ENCODE assay signal across 14 mouse cellular contexts in genomic region chr9:27813207-27813790, GRCm38 (mm10). TPM values are rescaled to one million over a fixed set of nuclear protein-coding genes. Genes with fewer than 3 reads are reported as not detected.
A peak's percentile ranks its signal among the peaks of the same experiment; 100 is the strongest.
DNase-seq lines count a peak whose midpoint lies in the region; ATAC-seq and TF ChIP-seq lines count a peak whose summit lies in the region.
"Had no signal": no experiment of that assay in that cellular context is flagged by ENCODE, and none has a peak within 500 bp of the region (broad histone marks: within the 10 kb centered on the region; RNA-seq: fewer than 3 reads in every experiment).

No protein-coding gene starts in this region.

- TF ChIP-seq EP300 in heart, adult 2 months (IDR thresholded peaks at IDR 0.05; ENCODE audit: insufficient read depth, low read depth, low read length), result no peak
- TF ChIP-seq EP300 in stomach, postnatal 0 days (optimal IDR thresholded peaks at IDR 0.05), result peak; percentile 77

- H3K4me3 ChIP-seq in heart, adult 2 months, result no peak overlapping the region
- no peak overlapping the region for H3K4me3 ChIP-seq in stomach, postnatal 0 days (ENCODE audit: low read depth, low read length)
- H3K4me3 ChIP-seq: layer of hippocampus, adult 2 months; lung, embryonic 15.5 days had no signal

- peak; percentile 80; the same call in 1 of the 2 replicates for ATAC-seq in stomach, postnatal 0 days (ENCODE audit: low FRiP score, low TSS enrichment)
- ATAC-seq: hindbrain, embryonic 16.5 days; midbrain, embryonic 16.5 days had no signal

- no peaks in the 10 kb centered on the region for H3K79me2 ChIP-seq in heart, adult 2 months (replicated peaks; ENCODE audit: control insufficient read depth, insufficient read depth, low read length)

- no peak for TF ChIP-seq CTCF in heart, adult 2 months (IDR thresholded peaks at IDR 0.05)
- no peak for TF ChIP-seq CTCF in stomach, postnatal 0 days (IDR thresholded peaks at IDR 0.05; ENCODE audit: low read depth)

- 25% methylated on average over 3 of the region's 3 CpGs for WGBS in heart, adult 2 months
- WGBS in stomach, postnatal 0 days, result 11% methylated on average over 3 of the region's 3 CpGs

- no peak for TF ChIP-seq POLR2A in heart, adult 2 months (IDR thresholded peaks at IDR 0.05; ENCODE audit: insufficient read depth, low read depth, low read length)

- peak; percentile 18 to 25 for DNase-seq in heart, adult 18-20 months
- no peak for DNase-seq in heart, adult 2 months
- peak; percentile 8 for DNase-seq in lung, postnatal 10 days
- no peak for DNase-seq in lung, postnatal 14 days
- DNase-seq in gastrocnemius, postnatal 14 days, result peak; percentile 9
- peak; percentile 18 for DNase-seq in stomach, postnatal 0 days (ENCODE audit: low spot score)
- no peak for DNase-seq in right cerebral cortex, postnatal 25 days
- no peak for DNase-seq in ovary, postnatal 36 days (ENCODE audit: low spot score)
- DNase-seq: cerebellum, postnatal 36 days; thymus, postnatal 14 days had no signal

- H3K9me3 ChIP-seq in stomach, postnatal 0 days (ENCODE audit: control insufficient read depth, low read length), result no peaks in the 10 kb centered on the region
- H3K9me3 ChIP-seq: lung, embryonic 15.5 days had no signal

- H3K4me1 ChIP-seq in heart, adult 2 months (ENCODE audit: control insufficient read depth, insufficient read depth, low read length), result no peaks in the 10 kb centered on the region
- no peaks in the 10 kb centered on the region for H3K4me1 ChIP-seq in stomach, postnatal 0 days (replicated peaks; ENCODE audit: control insufficient read depth, insufficient read depth)
- H3K4me1 ChIP-seq: lung, embryonic 15.5 days had no signal

- no peak overlapping the region for H3K27ac ChIP-seq in heart, adult 2 months
- no peak overlapping the region for H3K27ac ChIP-seq in stomach, postnatal 0 days (replicated peaks)
- H3K27ac ChIP-seq: layer of hippocampus, adult 2 months; lung, embryonic 15.5 days had no signal

- H3K9ac ChIP-seq in heart, adult 2 months (ENCODE audit: low read depth, low read length), result no peak overlapping the region
- H3K9ac ChIP-seq in stomach, postnatal 0 days (ENCODE audit: low read length), result no peak overlapping the region
- H3K9ac ChIP-seq: lung, embryonic 15.5 days had no signal

- no peaks in the 10 kb centered on the region for H3K36me3 ChIP-seq in heart, adult 2 months (ENCODE audit: control insufficient read depth, insufficient read depth, low read length)
- no peaks in the 10 kb centered on the region for H3K36me3 ChIP-seq in stomach, postnatal 0 days (ENCODE audit: control insufficient read depth, insufficient read depth, low read length)
- H3K36me3 ChIP-seq: lung, embryonic 15.5 days had no signal

- H3K27me3 ChIP-seq in heart, adult 2 months (ENCODE audit: control insufficient read depth, insufficient read depth, low read length), result no peaks in the 10 kb centered on the region
- H3K27me3 ChIP-seq in stomach, postnatal 0 days (ENCODE audit: control insufficient read depth, insufficient read depth, low read length), result no peaks in the 10 kb centered on the region
- H3K27me3 ChIP-seq: lung, embryonic 15.5 days had no signal

- no peak overlapping the region for H3K4me2 ChIP-seq in stomach, postnatal 0 days (replicated peaks; ENCODE audit: low read depth)
- H3K4me2 ChIP-seq: lung, embryonic 15.5 days had no signal

- intact Hi-C loops in heart, adult 2 months (cut with DNase I), result no loop called here
- intact Hi-C loops in gastrocnemius, postnatal 14 days (cut with DNase I; ENCODE audit: low total_unique reads), result no loop called here

RNA-seq across cellular contexts. Expression of gene Opcml, which starts 22.7 kb away (rescaled TPM):
- 1 to 10 TPM; 1.1 to 1.2 TPM for total RNA-seq in heart, adult 18-20 months (2021)
- 1 to 10 TPM in 1 of 2 experiments, under 1 TPM in 1; 0.94 to 1.3 TPM for total RNA-seq in heart, adult 2 months (2021)
- 1.2 and 1.9 TPM in 2 replicates for polyA plus RNA-seq in heart, adult 2 months (2012; rRNA removed)
- total RNA-seq in gastrocnemius, postnatal 14 days (2021), result 1 to 10 TPM; 2.9 to 3.2 TPM
- polyA plus RNA-seq in stomach, postnatal 0 days (2015; fragmentation: Nextera tagmentation; extraction: Ambion mirVana), result 1.1 and 1.2 TPM in 2 replicates

Comparison
In these comparisons a context has a peak if more than half of its experiments do, and no peak if none do; other contexts are left out.
1. DNase-seq: peak in heart, adult 18-20 months (2 of 2), lung, postnatal 10 days (single experiment), gastrocnemius, postnatal 14 days (single experiment) and stomach, postnatal 0 days (single experiment); none in heart, adult 2 months (0 of 2), lung, postnatal 14 days (single experiment), right cerebral cortex, postnatal 25 days (single experiment) and ovary, postnatal 36 days (single experiment).